Comparison of ENCODE assay signal across 24 mouse cellular contexts in genomic region chr1:107397481-107397880, GRCm38 (mm10). TPM values are rescaled to one million over a fixed set of nuclear protein-coding genes. Genes with fewer than 3 reads are reported as not detected.
A peak's percentile ranks its signal among the peaks of the same experiment; 100 is the strongest.
DNase-seq lines count a peak whose midpoint lies in the region; ATAC-seq lines count a peak whose summit lies in the region.
"Had no signal": no experiment of that assay in that cellular context is flagged by ENCODE, and none has a peak within 500 bp of the region (broad histone marks: within the 10 kb centered on the region; RNA-seq: fewer than 3 reads in every experiment).

No protein-coding gene starts in this region.

- no peaks in the 10 kb centered on the region for H3K36me3 ChIP-seq in liver, embryonic 16.5 days (ENCODE audit: control insufficient read depth, insufficient read depth)
- H3K36me3 ChIP-seq in liver, embryonic 11.5 days (ENCODE audit: control insufficient read depth, insufficient read depth, low read length) = no peaks in the 10 kb centered on the region
- H3K36me3 ChIP-seq: embryonic facial prominence, embryonic 15.5 days; forebrain, embryonic 10.5 days; forebrain, embryonic 15.5 days; heart, embryonic 13.5 days; hindbrain, embryonic 15.5 days had no signal

- no peak overlapping the region for H3K4me2 ChIP-seq in liver, embryonic 16.5 days (ENCODE audit: low read depth, low read length)
- no peak overlapping the region for H3K4me2 ChIP-seq in liver, embryonic 11.5 days
- H3K4me2 ChIP-seq: embryonic facial prominence, embryonic 15.5 days; forebrain, embryonic 15.5 days; heart, embryonic 13.5 days; hindbrain, embryonic 15.5 days had no signal

- H3K9ac ChIP-seq in liver, embryonic 16.5 days (ENCODE audit: low read depth, low read length) = no peak overlapping the region
- H3K9ac ChIP-seq in liver, embryonic 11.5 days (ENCODE audit: low read depth, low read length) = no peak overlapping the region
- H3K9ac ChIP-seq: embryonic facial prominence, embryonic 15.5 days; forebrain, embryonic 15.5 days; heart, embryonic 13.5 days; hindbrain, embryonic 15.5 days had no signal

- H3K4me1 ChIP-seq in liver, embryonic 16.5 days (ENCODE audit: control insufficient read depth, low read depth, low read length) = no peaks in the 10 kb centered on the region
- H3K4me1 ChIP-seq in liver, embryonic 11.5 days (replicated peaks; ENCODE audit: control insufficient read depth, insufficient read depth, low read length) = no peaks in the 10 kb centered on the region
- H3K4me1 ChIP-seq: embryonic facial prominence, embryonic 15.5 days; forebrain, embryonic 10.5 days; forebrain, embryonic 15.5 days; heart, embryonic 13.5 days; hindbrain, embryonic 15.5 days had no signal

- H3K9me3 ChIP-seq in liver, embryonic 16.5 days (replicated peaks; ENCODE audit: control insufficient read depth, low read length) = no peaks in the 10 kb centered on the region
- no peaks in the 10 kb centered on the region for H3K9me3 ChIP-seq in liver, embryonic 11.5 days (ENCODE audit: control insufficient read depth, low read length)
- H3K9me3 ChIP-seq: embryonic facial prominence, embryonic 15.5 days; forebrain, embryonic 10.5 days; forebrain, embryonic 15.5 days; heart, embryonic 13.5 days; hindbrain, embryonic 15.5 days had no signal

- peak; percentile 58; the same call in 1 of the 2 replicates for ATAC-seq in liver, embryonic 16.5 days (ENCODE audit: low read depth)
- no peak for ATAC-seq in liver, embryonic 11.5 days (replicated peaks; ENCODE audit: low FRiP score)
- ATAC-seq in common myeloid progenitor, adult 5-6 weeks (replicated peaks; ENCODE audit: low read depth, poor library complexity, severe bottlenecking) = peak; percentile 82
- peak; percentile 91 for ATAC-seq in megakaryocyte progenitor cell, adult 5-6 weeks (replicated peaks; ENCODE audit: poor library complexity)
- no peak for ATAC-seq in CD4-positive, CD25-positive, alpha-beta regulatory T cell, adult 4 months
- ATAC-seq: forebrain, embryonic 15.5 days had no signal

- H3K27ac ChIP-seq in liver, embryonic 16.5 days (ENCODE audit: low read length) = no peak overlapping the region
- H3K27ac ChIP-seq in liver, embryonic 11.5 days (ENCODE audit: low read depth, low read length) = no peak overlapping the region
- H3K27ac ChIP-seq: embryonic facial prominence, embryonic 15.5 days; forebrain, embryonic 10.5 days; forebrain, embryonic 15.5 days; heart, embryonic 13.5 days; hindbrain, embryonic 15.5 days had no signal

- no peak overlapping the region for H3K4me3 ChIP-seq in liver, embryonic 16.5 days (ENCODE audit: low read depth, low read length)
- H3K4me3 ChIP-seq in liver, embryonic 11.5 days (ENCODE audit: low read depth, low read length) = no peak overlapping the region
- H3K4me3 ChIP-seq: embryonic facial prominence, embryonic 15.5 days; erythroblast, embryonic 14.5 days; forebrain, embryonic 10.5 days; forebrain, embryonic 15.5 days; heart, embryonic 13.5 days; hindbrain, embryonic 15.5 days had no signal

- no peak for DNase-seq in liver, embryonic 11.5 days (ENCODE audit: low spot score)
- no peak for DNase-seq in embryo, embryonic 9.5 days (ENCODE audit: extremely low spot score)
- DNase-seq: adrenal gland, adult 2 months; adrenal gland, postnatal 25 days; cerebellum, adult 18-20 months; cerebellum, adult 9-11 months; cerebellum, postnatal 36 days; gastrocnemius, postnatal 10 days; heart, postnatal 36 days had no signal

- WGBS in liver, embryonic 16.5 days (ENCODE audit: insufficient replicate concordance) = 13% methylated on average over 1 of the region's 1 CpGs
- 48% methylated on average over 1 of the region's 1 CpGs for WGBS in liver, embryonic 11.5 days

- no peaks in the 10 kb centered on the region for H3K27me3 ChIP-seq in liver, embryonic 16.5 days (ENCODE audit: control insufficient read depth, insufficient read depth, low read depth, low read length)
- no peaks in the 10 kb centered on the region for H3K27me3 ChIP-seq in liver, embryonic 11.5 days (replicated peaks; ENCODE audit: control insufficient read depth, insufficient read depth, low read length)
- H3K27me3 ChIP-seq: embryonic facial prominence, embryonic 15.5 days; forebrain, embryonic 15.5 days; heart, embryonic 13.5 days; hindbrain, embryonic 15.5 days had no signal

RNA-seq across cellular contexts. Expression of gene Serpinb7, which starts 2.0 kb away (rescaled TPM):
- polyA plus RNA-seq in liver, embryonic 16.5 days (2015; fragmentation: Nextera tagmentation; extraction: Ambion mirVana) = 0.14 TPM in 1 of 2 replicates, not detected in the other
- polyA plus RNA-seq in liver, embryonic 11.5 days (2014; fragmentation: Nextera tagmentation; extraction: Ambion mirVana) = 0.08 TPM in 1 of 2 replicates, not detected in the other
- not detected in 2 replicates for total RNA-seq in common myeloid progenitor, adult 5-6 weeks (2017)
- not detected in 2 replicates for total RNA-seq in megakaryocyte progenitor cell, adult 5-6 weeks (2015)
- total RNA-seq in megakaryocyte progenitor cell, adult 5-6 weeks (2017) = not detected in 2 replicates
- not detected for polyA plus RNA-seq in CD4-positive, CD25-positive, alpha-beta regulatory T cell, adult 4 months (2017; shearing (Covaris generic))
- total RNA-seq: adrenal gland, adult 2 months; adrenal gland, postnatal 25 days; gastrocnemius, postnatal 10 days; gastrocnemius, postnatal 4 days; heart, adult 8-10 months; heart, postnatal 36 days had no signal
- polyA plus RNA-seq: adrenal gland, adult 2 months; embryonic facial prominence, embryonic 11.5 days; erythroblast, embryonic 14.5 days; forebrain, embryonic 10.5 days; forebrain, embryonic 15.5 days; heart, embryonic 13.5 days; heart, postnatal 0 days; hindbrain, embryonic 11.5 days had no signal

RNA-seq across cellular contexts. Expression of gene Serpinb11, which starts 36.5 kb away (rescaled TPM):
- not detected in 2 replicates for polyA plus RNA-seq in liver, embryonic 16.5 days (2015; fragmentation: Nextera tagmentation; extraction: Ambion mirVana)
- polyA plus RNA-seq in liver, embryonic 11.5 days (2014; fragmentation: Nextera tagmentation; extraction: Ambion mirVana) = not detected in 2 replicates
- not detected in 2 replicates for total RNA-seq in common myeloid progenitor, adult 5-6 weeks (2017)
- total RNA-seq in megakaryocyte progenitor cell, adult 5-6 weeks (2015) = not detected in 2 replicates
- not detected in 2 replicates for total RNA-seq in megakaryocyte progenitor cell, adult 5-6 weeks (2017)
- not detected for polyA plus RNA-seq in CD4-positive, CD25-positive, alpha-beta regulatory T cell, adult 4 months (2017; shearing (Covaris generic))
- total RNA-seq: adrenal gland, adult 2 months; adrenal gland, postnatal 25 days; gastrocnemius, postnatal 10 days; gastrocnemius, postnatal 4 days; heart, adult 8-10 months; heart, postnatal 36 days had no signal
- polyA plus RNA-seq: adrenal gland, adult 2 months; embryonic facial prominence, embryonic 11.5 days; erythroblast, embryonic 14.5 days; forebrain, embryonic 10.5 days; forebrain, embryonic 15.5 days; heart, embryonic 13.5 days; heart, postnatal 0 days; hindbrain, embryonic 15.5 days had no signal

Comparison
In these comparisons a context has a peak if more than half of its experiments do, and no peak if none do; other contexts are left out.
1. ATAC-seq: peak in liver, embryonic 16.5 days (single experiment), common myeloid progenitor, adult 5-6 weeks (single experiment) and megakaryocyte progenitor cell, adult 5-6 weeks (single experiment); none in liver, embryonic 11.5 days (single experiment) and CD4-positive, CD25-positive, alpha-beta regulatory T cell, adult 4 months (single experiment).